Mouse (Mus musculus): ENCODE measurements around the gene Pom121. TPM values are rescaled to one million over a fixed set of nuclear protein-coding genes. Genes with fewer than 3 reads are reported as not detected.

Pom121 gene
- polyA plus RNA-seq (2012; rRNA removed): 31.2 and 31.8 TPM in 2 replicates

DNA sequence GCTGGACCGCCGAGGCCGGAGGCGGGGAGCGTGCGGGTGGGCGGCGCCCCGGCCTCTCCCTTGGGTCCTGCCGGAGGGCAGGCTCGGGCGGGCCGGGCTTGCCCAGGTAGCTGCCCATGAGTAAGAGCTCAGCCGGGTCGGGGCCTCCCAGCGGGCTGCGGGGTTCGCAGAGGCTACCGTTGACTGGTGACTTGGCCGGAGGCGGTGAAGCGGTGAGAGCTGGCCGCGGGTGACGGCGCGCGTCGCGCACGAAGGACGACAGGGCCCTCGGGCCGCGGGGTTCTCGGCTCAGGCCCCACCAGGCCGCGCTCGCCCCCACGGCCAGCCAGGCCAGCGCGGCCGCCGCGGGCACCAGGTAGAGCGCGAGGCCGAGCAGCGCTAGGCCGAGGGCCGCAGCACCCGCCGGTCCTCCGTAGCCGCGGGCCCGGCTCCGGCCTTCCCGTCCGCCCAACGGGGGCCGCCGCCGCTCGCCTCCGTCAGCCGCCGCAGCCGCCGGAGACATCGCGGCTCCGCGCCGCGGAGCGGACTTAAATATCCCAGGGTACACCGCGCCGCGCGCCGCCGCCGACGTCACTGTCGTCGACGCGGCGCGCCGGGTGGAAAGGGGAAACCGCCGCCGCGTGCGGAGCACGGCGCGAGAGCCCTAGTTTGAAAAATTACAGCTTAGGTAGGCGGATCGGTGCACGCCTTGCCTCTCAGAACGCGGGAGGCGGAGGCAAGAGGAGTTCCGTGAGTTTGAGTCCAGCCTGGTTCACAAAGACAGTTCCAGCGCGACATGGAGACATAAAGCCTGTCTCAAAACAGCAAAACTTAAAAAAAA is at the start of gene Pom121:
TSS of gene Pom121 (minus strand) at position 543 of the 820 bp plus-strand sequence.
- under 1% methylated on average over 106 of the region's 110 CpGs for WGBS
- H3K4me3 ChIP-seq (replicated peaks; ENCODE audit: insufficient read depth, low read depth, low read length): peak within 1 kb of the TSS; percentile 73
- DNase-seq: peak; percentile 83
- H3K27ac ChIP-seq (ENCODE audit: insufficient read depth, low read length): peak within 1 kb of the TSS; percentile 72
- no peaks in the 10 kb centered on the region for H3K4me1 ChIP-seq (ENCODE audit: control insufficient read depth, insufficient read depth, low read length)
- H3K27me3 ChIP-seq (ENCODE audit: control insufficient read depth, insufficient read depth, low read length): no peaks in the 10 kb centered on the region
- peak; percentile 51; the same call in 1 of the 2 replicates for TF ChIP-seq POLR2A (IDR thresholded peaks at IDR 0.05; ENCODE audit: borderline replicate concordance, insufficient read depth, low read length)
- no peak for TF ChIP-seq CTCF (IDR thresholded peaks at IDR 0.05; ENCODE audit: borderline replicate concordance, insufficient read depth, low read depth, low read length)

DNA sequence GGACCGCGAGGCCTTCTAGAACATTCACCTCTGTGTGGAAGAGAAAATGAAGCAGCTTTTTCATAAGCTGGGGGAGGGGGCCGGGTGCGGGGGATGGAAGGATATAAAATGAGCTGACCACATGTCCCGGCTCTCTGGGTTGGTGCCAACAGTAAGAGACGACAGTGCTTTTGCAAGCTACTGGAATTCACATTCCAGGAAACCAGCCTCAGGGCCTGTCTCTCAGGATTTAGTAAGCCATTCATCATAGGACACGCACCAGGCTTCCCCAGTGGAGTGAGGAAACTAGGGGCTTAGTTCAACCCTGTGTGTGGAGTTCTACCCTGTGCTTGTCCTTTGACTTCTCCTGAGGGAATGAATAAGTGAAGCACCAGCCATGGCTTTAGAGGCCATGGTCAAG is 48.1 kb upstream of the Pom121 start:
- no peak for TF ChIP-seq CTCF (IDR thresholded peaks at IDR 0.05; ENCODE audit: borderline replicate concordance, insufficient read depth, low read depth, low read length)
- no peak for TF ChIP-seq POLR2A (IDR thresholded peaks at IDR 0.05; ENCODE audit: borderline replicate concordance, insufficient read depth, low read length)
- WGBS: 58% methylated on average over 7 of the region's 7 CpGs
- H3K27ac ChIP-seq (ENCODE audit: insufficient read depth, low read length): no peak overlapping the region
- no peaks in the 10 kb centered on the region for H3K4me1 ChIP-seq (ENCODE audit: control insufficient read depth, insufficient read depth, low read length)
- no peak for DNase-seq
- H3K27me3 ChIP-seq (ENCODE audit: control insufficient read depth, insufficient read depth, low read length): no peaks in the 10 kb centered on the region
- H3K4me3 ChIP-seq (replicated peaks; ENCODE audit: insufficient read depth, low read depth, low read length): no peak overlapping the region

DNA sequence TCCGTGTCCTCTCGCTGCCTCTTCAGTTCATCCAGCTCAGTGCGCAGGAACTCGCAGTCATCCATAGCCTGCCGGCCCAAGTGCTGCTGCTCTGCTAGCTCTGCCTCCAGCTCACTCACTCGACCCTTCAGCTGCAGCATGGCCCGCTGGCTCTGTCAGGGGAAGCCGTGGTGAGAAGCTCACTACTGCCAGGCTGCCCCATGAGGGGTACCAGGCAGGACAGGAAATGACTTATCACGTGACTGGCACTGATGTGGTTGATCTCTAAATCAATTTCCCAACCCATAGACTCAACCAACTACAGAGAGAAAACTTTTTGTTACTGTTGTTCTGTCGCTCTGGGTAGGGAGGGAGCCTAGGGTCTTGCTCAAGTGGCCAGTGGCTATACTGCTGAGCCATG is 40.7 kb upstream of the Pom121 start:
- WGBS: 96% methylated on average over 10 of the region's 10 CpGs
- Histone ChIP-seq H3K27ac (ENCODE audit: insufficient read depth, low read length) (no peak overlapping the region), H3K4me1 (ENCODE audit: control insufficient read depth, insufficient read depth, low read length) (no peaks in the 10 kb centered on the region), H3K27me3 (ENCODE audit: control insufficient read depth, insufficient read depth, low read length) (no peaks in the 10 kb centered on the region), H3K4me3 (replicated peaks; ENCODE audit: insufficient read depth, low read depth, low read length) (no peak overlapping the region)
- TF ChIP-seq CTCF (IDR thresholded peaks at IDR 0.05; ENCODE audit: borderline replicate concordance, insufficient read depth, low read depth, low read length): no peak
- no peak for TF ChIP-seq POLR2A (IDR thresholded peaks at IDR 0.05; ENCODE audit: borderline replicate concordance, insufficient read depth, low read length)
- DNase-seq: no peak

DNA sequence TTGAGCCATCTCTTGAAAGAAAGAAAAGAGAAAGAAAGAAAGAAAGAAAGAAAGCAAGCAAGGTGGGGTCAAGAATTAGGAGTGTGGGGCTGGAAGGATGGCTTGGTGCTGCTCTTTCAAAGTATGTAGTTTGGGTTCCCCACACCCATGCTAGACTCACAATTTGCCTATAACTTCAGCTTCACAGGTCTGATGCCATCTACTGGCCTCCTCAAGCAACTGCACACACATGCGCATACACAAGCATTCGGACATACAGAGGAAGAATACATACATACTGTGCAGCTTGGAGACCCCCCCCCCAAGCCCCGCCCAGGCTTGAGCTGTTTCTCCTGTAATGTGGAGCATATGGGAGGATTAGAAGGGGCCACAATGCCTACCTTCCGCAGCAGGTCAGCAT is 39.5 kb upstream of the Pom121 start:
- no peaks in the 10 kb centered on the region for H3K27me3 ChIP-seq (ENCODE audit: control insufficient read depth, insufficient read depth, low read length)
- DNase-seq: no peak
- 98% methylated on average over 4 of the region's 4 CpGs for WGBS
- H3K4me3 ChIP-seq (replicated peaks; ENCODE audit: insufficient read depth, low read depth, low read length): no peak overlapping the region
- H3K4me1 ChIP-seq (ENCODE audit: control insufficient read depth, insufficient read depth, low read length): no peaks in the 10 kb centered on the region
- H3K27ac ChIP-seq (ENCODE audit: insufficient read depth, low read length): no peak overlapping the region
- no peak for TF ChIP-seq POLR2A (IDR thresholded peaks at IDR 0.05; ENCODE audit: borderline replicate concordance, insufficient read depth, low read length)
- 0 out of 2 replicates have a peak, but pooled peaks have one; percentile 11 for TF ChIP-seq CTCF (IDR thresholded peaks at IDR 0.05; ENCODE audit: borderline replicate concordance, insufficient read depth, low read depth, low read length)

DNA sequence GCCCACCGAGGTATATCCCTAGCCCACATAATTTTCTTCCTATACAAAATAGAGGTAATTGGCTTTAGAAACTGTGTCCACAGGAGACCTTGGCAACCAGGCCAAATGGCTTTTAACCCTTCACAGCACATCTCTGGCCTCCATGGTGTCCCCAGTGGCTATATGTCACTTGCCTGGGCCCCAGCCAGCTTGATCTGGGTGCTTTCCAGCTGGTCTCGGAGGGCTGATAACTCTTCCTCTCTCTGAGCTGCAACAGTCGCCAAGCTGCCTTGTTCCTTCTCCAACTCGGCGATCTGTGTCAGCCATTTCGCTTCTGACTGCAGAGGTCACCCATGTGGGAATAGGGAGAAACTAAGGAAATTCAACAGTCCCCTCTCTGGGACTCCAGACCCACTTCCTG is 36.8 kb upstream of the Pom121 start:
- no peaks in the 10 kb centered on the region for H3K4me1 ChIP-seq (ENCODE audit: control insufficient read depth, insufficient read depth, low read length)
- H3K27ac ChIP-seq (ENCODE audit: insufficient read depth, low read length): no peak overlapping the region
- 10% methylated on average over 6 of the region's 6 CpGs for WGBS
- no peak overlapping the region for H3K4me3 ChIP-seq (replicated peaks; ENCODE audit: insufficient read depth, low read depth, low read length)
- TF ChIP-seq CTCF (IDR thresholded peaks at IDR 0.05; ENCODE audit: borderline replicate concordance, insufficient read depth, low read depth, low read length) (no peak), POLR2A (IDR thresholded peaks at IDR 0.05; ENCODE audit: borderline replicate concordance, insufficient read depth, low read length) (no peak)
- no peak for DNase-seq
- H3K27me3 ChIP-seq (ENCODE audit: control insufficient read depth, insufficient read depth, low read length): no peaks in the 10 kb centered on the region

DNA sequence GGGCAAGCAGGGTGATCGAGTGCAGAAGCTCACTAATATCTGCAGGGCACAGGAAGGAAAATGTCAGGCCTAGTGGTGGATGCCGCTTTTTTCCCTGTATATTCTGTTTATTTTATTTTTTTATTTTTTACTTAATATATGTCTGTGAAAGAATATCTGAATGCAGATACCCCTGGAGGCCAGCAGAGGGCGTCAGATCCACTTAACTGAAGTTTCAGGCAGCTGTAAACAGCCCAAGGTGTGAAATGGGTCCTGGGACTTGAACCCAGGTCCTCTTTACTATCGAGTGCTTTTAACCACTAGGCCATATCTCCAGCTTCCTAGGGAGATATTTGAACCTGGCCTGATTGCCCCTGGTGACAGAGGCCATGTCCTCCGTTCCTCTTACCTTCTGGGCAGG is 34.4 kb upstream of the Pom121 start:
- TF ChIP-seq CTCF (IDR thresholded peaks at IDR 0.05; ENCODE audit: borderline replicate concordance, insufficient read depth, low read depth, low read length) (peak; percentile 40; the same call in 1 of the 2 replicates), POLR2A (IDR thresholded peaks at IDR 0.05; ENCODE audit: borderline replicate concordance, insufficient read depth, low read length) (no peak)
- Histone ChIP-seq H3K4me3 (replicated peaks; ENCODE audit: insufficient read depth, low read depth, low read length) (no peak overlapping the region), H3K4me1 (ENCODE audit: control insufficient read depth, insufficient read depth, low read length) (no peaks in the 10 kb centered on the region), H3K27me3 (ENCODE audit: control insufficient read depth, insufficient read depth, low read length) (no peaks in the 10 kb centered on the region), H3K27ac (ENCODE audit: insufficient read depth, low read length) (no peak overlapping the region)
- no peak for DNase-seq
- whole genome bisulfite sequencing: 72% methylated on average over 5 of the region's 5 CpGs

DNA sequence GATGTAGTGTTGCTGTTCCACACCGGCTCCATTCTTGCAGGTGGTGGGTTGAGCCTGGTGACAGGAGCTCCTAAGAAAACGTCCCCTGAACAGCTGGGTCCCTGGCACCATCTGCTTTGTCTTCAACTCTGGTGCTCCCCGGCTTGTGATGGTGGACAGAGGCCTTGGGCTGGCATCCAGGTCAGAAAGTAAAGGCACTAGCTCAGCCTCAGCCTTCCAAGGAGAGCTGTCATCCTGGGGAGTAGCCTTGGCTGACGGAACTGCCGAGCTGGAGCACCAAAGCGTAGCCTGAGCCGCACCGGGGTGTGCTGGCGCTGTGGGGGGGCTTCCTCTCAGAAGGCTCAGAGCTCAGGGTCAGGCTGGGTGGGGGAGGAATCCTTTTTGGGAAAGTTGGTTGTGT is 15.9 kb upstream of the Pom121 start:
- no peak for DNase-seq
- no peak for TF ChIP-seq POLR2A (IDR thresholded peaks at IDR 0.05; ENCODE audit: borderline replicate concordance, insufficient read depth, low read length)
- TF ChIP-seq CTCF (IDR thresholded peaks at IDR 0.05; ENCODE audit: borderline replicate concordance, insufficient read depth, low read depth, low read length): no peak
- Histone ChIP-seq H3K4me1 (ENCODE audit: control insufficient read depth, insufficient read depth, low read length) (no peaks in the 10 kb centered on the region), H3K27me3 (ENCODE audit: control insufficient read depth, insufficient read depth, low read length) (no peaks in the 10 kb centered on the region), H3K27ac (ENCODE audit: insufficient read depth, low read length) (no peak overlapping the region), H3K4me3 (replicated peaks; ENCODE audit: insufficient read depth, low read depth, low read length) (no peak overlapping the region)
- WGBS: 30% methylated on average over 9 of the region's 9 CpGs

DNA sequence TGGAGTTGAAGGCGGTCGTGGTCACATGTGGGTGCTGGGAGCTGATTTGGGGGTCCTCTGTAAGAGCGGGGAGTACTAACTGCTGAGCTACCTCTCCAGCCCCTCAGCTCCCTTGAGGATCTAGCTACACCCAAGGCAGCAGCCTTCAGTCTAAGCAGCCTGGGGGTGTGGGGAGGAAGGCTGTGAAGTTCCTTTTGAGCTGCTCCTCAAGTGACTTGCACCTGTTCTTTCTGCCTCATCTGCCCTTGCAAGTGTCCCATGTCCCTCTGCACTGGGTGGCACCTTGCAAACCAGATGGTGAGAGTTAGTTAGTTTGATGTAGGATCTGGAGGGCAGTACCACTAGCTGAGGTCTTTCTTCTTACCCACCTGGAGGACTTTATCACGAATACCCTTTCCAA is 13.8 kb upstream of the Pom121 start:
- H3K4me1 ChIP-seq (ENCODE audit: control insufficient read depth, insufficient read depth, low read length): no peaks in the 10 kb centered on the region
- TF ChIP-seq CTCF (IDR thresholded peaks at IDR 0.05; ENCODE audit: borderline replicate concordance, insufficient read depth, low read depth, low read length) (no peak), POLR2A (IDR thresholded peaks at IDR 0.05; ENCODE audit: borderline replicate concordance, insufficient read depth, low read length) (no peak)
- 79% methylated on average over 4 of the region's 4 CpGs for WGBS
- H3K4me3 ChIP-seq (replicated peaks; ENCODE audit: insufficient read depth, low read depth, low read length): no peak overlapping the region
- DNase-seq: no peak
- H3K27me3 ChIP-seq (ENCODE audit: control insufficient read depth, insufficient read depth, low read length): no peaks in the 10 kb centered on the region
- no peak overlapping the region for H3K27ac ChIP-seq (ENCODE audit: insufficient read depth, low read length)

Data from cerebellum, adult 2 months (tissue).